Mouse (Mus musculus): ENCODE results near the gene Cops3.
"Not testable (repeated sequence)": the region's sequence is repeated elsewhere in the genome, so short reads cannot be mapped to it uniquely, and the experiment has no call there.

Gene Cops3

DNA sequence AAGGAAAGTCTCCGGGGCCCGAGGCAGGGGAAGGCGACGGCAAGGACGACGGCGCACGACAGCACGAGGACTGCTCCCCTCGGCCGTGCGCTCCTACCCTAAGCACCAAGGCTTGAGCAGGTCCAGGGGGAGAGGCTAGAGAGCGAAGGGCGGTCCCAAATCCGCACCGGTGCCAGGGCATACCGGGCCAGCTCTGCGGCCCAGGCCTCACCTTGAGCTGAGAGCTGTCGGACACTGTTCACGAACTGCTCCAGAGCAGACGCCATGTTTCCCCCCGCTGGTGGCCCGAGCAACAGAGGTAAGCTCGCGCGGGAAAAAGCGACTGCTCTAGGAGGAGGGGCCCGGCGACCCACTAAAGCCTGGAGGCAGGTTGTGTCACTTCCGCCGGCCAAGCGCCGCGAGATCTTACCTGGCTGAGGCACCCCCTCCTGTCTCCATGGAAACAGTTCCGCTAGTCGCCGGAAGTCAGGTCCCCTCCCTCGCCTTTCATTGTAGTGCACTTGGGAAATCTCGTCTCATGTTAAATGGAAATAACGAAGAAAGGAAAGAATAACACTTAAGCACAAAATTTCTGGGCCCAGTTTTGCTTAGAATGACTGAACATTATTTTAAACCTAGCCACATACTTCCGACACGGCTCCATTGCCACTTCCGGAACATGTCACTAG lies at the start of gene Cops3:
Cops3 (minus strand) TSS at position 380 of the 668 bp plus-strand sequence.
- in situ Hi-C loops (cut with MboI), result no loop called here

GRCm38 (mm10) chr11:59888151-59888550 lies 48.5 kb upstream of the Cops3 start:
- in situ Hi-C loops (cut with MboI), result no loop called here

- in situ Hi-C loops (cut with MboI), result no loop called here
These were observed 47.3 kb upstream of the Cops3 start for GRCm38 (mm10) chr11:59886952-59887351.

GRCm38 (mm10) chr11:59885217-59885986 lies 45.8 kb upstream of the Cops3 start:
- in situ Hi-C loops (cut with MboI), result no loop called here

- in situ Hi-C loops (cut with MboI), result no loop called here
These were observed 40.4 kb upstream of the Cops3 start for GRCm38 (mm10) chr11:59880031-59880430.

- in situ Hi-C loops (cut with MboI), result loop anchor here (10.0 kb wide), 1 partner anchor 153 kb away; no protein-coding TSS in a partner anchor
These were observed 32.5 kb upstream of the Cops3 start for GRCm38 (mm10) chr11:59872124-59872523.

GRCm38 (mm10) chr11:59864316-59864715 lies 24.7 kb upstream of the Cops3 start:
- in situ Hi-C loops (cut with MboI), result no loop called here

DNA sequence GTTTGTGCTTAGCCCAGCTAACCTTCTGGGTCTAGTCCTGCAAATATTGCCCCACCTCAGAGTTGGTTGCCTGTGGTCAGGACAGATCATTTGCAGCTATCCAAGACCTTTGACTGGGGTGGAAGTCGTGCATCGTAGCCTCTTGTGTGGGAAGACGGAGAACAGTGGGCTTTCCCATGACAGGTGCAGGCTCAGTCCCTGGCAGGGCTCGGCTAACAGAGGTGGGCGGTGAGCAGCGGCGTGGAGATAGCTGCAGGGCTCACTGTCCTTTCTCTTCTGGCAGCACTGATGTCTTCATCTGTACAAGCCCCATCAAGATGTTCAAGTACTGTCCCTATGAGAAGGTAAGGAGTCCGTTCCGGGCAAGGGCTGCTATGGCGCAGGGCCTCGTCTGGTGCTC lies 20.8 kb upstream of the Cops3 start:
- in situ Hi-C loops (cut with MboI), result no loop called here

DNA sequence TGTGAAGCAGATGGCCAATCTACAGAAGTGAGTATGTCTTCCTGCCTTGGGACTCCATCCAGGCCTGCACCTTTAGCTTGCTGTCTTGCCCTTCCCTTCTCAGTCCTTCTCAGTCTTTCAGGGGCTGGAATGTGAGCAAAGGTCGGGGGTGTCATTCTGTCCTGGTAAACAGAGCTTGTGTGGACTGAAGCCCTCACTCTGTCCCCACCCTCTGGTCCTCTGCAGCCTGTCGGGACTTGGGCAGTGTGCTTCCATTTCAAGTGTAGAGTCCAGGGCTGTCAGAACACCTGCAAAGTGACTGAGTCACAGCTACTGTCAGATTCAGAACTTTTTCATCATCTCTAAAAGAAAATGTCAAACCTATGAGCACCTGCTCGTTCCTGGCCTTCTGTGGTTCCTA lies 13.2 kb upstream of the Cops3 start:
- in situ Hi-C loops (cut with MboI), result no loop called here

GRCm38 (mm10) chr11:59847891-59848884 lies 8.6 kb upstream of the Cops3 start:
- in situ Hi-C loops (cut with MboI), result no loop called here

DNA sequence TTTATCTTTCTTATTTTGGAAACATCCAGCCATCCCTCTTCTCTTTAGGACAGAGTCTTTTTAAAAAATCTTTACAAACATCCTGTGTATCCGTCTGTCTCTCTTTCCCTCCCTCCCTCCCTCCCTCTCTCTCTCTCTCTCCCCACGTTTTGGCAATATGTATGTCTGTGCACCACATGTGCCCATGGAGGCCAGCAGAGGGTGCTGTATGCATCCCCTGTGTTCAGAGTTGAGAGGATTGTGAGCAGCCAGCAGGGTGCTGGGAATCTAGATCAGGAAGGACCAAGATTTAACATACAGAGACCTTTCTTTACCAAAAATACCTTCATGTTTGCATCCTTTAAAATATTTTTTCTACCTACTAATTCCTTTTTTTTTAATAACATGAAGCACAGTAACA lies 7.5 kb upstream of the Cops3 start:
- in situ Hi-C loops (cut with MboI), result no loop called here

GRCm38 (mm10) chr11:59846311-59846710 lies 6.7 kb upstream of the Cops3 start:
- in situ Hi-C loops (cut with MboI), result no loop called here

DNA sequence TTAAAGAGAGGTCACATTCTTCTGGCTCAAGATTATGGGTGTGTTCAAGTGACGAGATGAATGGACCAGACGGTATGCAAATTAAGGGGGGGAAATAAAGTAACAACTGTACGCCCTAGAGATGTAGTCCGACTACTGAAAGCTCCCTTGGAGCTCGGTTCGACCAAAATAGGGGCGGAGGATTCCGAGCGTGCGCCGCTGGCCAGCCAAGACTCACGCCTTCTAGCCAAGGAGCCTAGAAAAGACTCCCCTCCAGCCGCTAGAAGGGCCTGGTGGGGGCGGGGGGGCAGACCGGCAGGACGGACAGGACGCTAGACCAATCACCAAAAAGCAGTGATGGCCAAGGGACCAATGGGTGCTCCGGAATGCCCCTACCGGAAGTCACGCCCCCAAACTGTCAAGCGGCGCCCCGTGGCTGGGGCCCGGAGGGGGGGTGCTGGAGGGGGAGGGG lies 605 bp downstream of the Cops3 start, which contains the start of gene Nt5m:
Nt5m (plus strand) TSS at position 440 of the 451 bp plus-strand sequence.
- in situ Hi-C loops (cut with MboI), result no loop called here

DNA sequence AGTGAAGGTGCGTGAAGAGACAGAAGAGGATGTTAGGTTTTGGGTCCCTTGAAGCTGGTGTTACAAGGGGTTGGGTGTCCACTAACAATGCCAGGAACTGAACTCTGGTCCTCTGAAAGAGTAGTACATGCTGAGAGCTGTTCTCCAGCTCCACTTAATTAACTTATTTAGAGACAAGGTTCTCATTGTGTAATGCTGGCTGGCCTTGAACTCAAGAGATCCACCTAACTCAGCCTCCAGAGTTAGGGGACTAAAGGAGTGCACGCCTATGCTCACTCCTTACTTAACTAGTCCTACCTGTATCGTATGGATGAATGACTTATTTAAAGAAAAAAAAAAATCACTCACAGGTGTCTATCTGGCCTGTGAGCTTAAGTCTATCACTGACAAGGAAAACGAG lies 1.2 kb downstream of the Cops3 start:
- in situ Hi-C loops (cut with MboI), result no loop called here

GRCm38 (mm10) chr11:59837789-59838188 lies 1.8 kb downstream of the Cops3 start:
- in situ Hi-C loops (cut with MboI), result not testable (repeated sequence)

- in situ Hi-C loops (cut with MboI), result no loop called here
These were observed 18.0 kb downstream of the Cops3 start for GRCm38 (mm10) chr11:59821625-59822024.

- in situ Hi-C loops (cut with MboI), result no loop called here
These were observed 21.7 kb downstream of the Cops3 start for GRCm38 (mm10) chr11:59817916-59818315.

DNA sequence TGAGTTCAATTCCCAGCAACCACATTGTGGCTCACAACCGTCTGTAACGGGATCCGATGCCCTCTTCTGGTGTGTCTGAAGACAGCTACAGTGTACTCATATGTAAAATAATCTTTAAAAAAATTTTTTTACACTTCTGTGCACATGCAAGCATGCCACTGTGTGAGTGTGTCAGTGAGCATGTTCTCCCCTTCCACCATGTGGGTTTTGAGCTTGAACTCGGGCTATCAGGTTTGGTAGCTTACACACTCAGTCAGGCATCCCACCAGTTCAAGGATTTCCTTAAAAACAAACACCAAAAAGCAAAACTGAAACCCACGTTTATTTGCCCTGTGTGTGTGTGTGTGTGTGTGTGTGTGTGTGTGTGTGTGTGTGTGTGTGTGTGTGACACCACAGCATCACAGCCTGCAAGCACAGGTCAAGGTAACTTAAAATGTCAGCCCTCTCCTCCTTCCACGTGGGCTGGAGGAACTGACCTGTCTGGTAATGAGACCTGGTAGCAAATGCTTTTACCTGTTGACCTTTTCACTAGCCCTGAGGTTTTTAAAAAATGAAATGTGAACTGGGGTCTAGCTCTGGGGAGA lies 24.1 kb downstream of the Cops3 start:
- in situ Hi-C loops (cut with MboI), result no loop called here

DNA sequence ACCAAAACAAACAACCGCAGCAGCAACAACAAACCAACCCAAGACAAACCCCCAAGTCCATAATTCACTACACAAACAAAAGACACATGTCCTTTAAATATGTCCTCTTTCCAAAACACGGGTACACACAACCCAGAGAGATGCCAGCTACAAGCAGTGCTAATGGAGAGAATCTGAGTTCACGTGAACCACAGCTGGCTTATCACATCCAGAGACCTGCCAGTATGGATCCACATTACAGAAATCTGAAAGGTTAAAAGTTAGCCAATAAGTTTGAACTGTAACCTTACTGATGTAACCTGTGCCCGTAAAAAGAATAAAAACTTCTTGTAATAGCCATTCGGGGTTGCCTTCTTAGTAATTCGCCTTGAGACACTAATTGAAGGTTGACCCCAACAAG lies 24.7 kb downstream of the Cops3 start:
- in situ Hi-C loops (cut with MboI), result no loop called here

- in situ Hi-C loops (cut with MboI), result no loop called here
These were observed 25.3 kb downstream of the Cops3 start for GRCm38 (mm10) chr11:59814311-59814710.

DNA sequence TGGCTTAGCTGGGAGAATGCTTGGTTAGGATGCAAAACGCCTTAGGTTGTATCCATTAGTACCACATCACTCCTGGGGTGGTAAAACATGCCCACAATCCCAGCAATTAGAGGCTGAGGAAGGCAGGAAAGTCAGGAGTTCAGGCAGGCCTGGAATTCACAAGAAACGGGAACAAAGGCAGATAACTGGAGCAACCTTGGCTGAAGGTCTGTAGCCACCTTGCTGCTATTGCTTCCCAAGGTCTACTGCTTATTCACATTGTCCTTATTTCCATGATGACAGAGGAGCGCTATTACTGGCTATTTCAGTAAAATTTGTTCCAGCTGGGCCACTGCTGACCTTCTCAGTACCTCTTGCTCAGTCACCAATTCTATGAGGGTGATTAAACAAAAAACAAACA lies 26.4 kb downstream of the Cops3 start:
- in situ Hi-C loops (cut with MboI), result no loop called here

DNA sequence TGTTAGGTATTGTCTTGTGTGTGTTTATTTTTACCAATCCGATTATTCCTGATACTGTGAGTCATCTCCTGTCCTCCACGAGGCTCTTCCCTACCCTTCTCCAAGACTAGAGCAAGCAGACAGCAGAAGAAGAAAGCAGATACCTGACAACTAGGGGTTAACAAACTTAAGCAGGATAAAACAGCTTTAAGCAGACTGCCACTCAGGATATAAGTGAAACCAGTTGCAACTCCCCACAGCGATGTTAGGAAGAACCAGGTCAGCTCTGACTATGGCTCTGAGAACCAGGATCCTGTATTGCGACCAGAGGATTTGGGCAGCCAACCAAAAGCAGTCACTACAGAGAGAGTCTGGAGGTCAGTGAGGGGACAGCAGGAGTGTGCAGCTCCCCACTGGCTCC lies 28.4 kb downstream of the Cops3 start:
- in situ Hi-C loops (cut with MboI), result no loop called here

Measured in mature B cell (primary cell).